Mouse (Mus musculus) midbrain, embryonic 13.5 days (tissue): ENCODE results near the gene Rasgrp2. TPM values are rescaled to one million over a fixed set of nuclear protein-coding genes. Genes with fewer than 3 reads are reported as not detected.

Experiments
- ATAC-seq: fragments of 200-750 bp; cut with Nextera tagmentation; 2 replicates; pipeline ENCODE4 v1.8.0; 2017; ENCODE audit warnings: mild to moderate bottlenecking, moderate TSS enrichment, moderate library complexity
- H3K27ac ChIP-seq: fragments of 300-500 bp; sonication (generic); 2 replicates; pipeline ENCODE4 v1.5.1; 2015; ENCODE audit warnings: inconsistent platforms, mild to moderate bottlenecking, moderate library complexity
- H3K27me3 ChIP-seq: fragments of 300-500 bp; sonication (generic); 2 replicates; pipeline ENCODE4 v1.6.1; 2015; ENCODE audit warnings: mild to moderate bottlenecking, inconsistent platforms
- H3K36me3 ChIP-seq: fragments of 300-500 bp; sonication (generic); 2 replicates; pipeline ENCODE4 v1.6.1; 2015; ENCODE audit warnings: mild to moderate bottlenecking, inconsistent platforms
- H3K4me1 ChIP-seq: fragments of 300-500 bp; sonication (generic); replicated peaks from 2 replicates; pipeline ENCODE4 v1.6.1; 2015; ENCODE audit warnings: inconsistent platforms
- H3K4me2 ChIP-seq: fragments of 300-500 bp; sonication (generic); replicated peaks from 2 replicates; pipeline ENCODE4 v1.6.1; 2015; ENCODE audit warnings: moderate library complexity, mild to moderate bottlenecking, inconsistent platforms
- H3K4me3 ChIP-seq: fragments of 300-500 bp; sonication (generic); replicated peaks from 2 replicates; pipeline ENCODE4 v1.5.1; 2015; ENCODE audit warnings: mild to moderate bottlenecking, inconsistent platforms
- H3K9ac ChIP-seq: fragments of 300-500 bp; sonication (generic); replicated peaks from 2 replicates; pipeline ENCODE4 v1.6.1; 2015; ENCODE audit warnings: mild to moderate bottlenecking, inconsistent platforms
- H3K9me3 ChIP-seq: fragments of 300-500 bp; sonication (generic); 2 replicates; pipeline ENCODE4 v1.6.1; 2016; ENCODE audit warnings: mild to moderate bottlenecking, inconsistent platforms
- WGBS: fragments of 180-500 bp; shearing (Covaris S2); methylation state at CpG from one replicate; pipeline ENCODE4 v1.1.7; 2015; 5-methylcytosine and 5-hydroxymethylcytosine counted together
- polyA plus RNA-seq: library from polyadenylated mRNA; unstranded; fragments of >200 nt; fragmentation: Nextera tagmentation; extraction: Ambion mirVana; gene quantifications from 2 replicates; pipeline ENCODE4 v1.2.1, GENCODE M21; 2015

The Rasgrp2 gene
- polyA plus RNA-seq, 1 experiment from 2014 or later, result 28.5 TPM

- H3K9ac ChIP-seq, result peak overlapping the region; percentile 77
- H3K27ac ChIP-seq, result peak overlapping the region; percentile 53; the same call in 1 of the 2 replicates
- H3K36me3 ChIP-seq, result no peaks in the 10 kb centered on the region
- H3K9me3 ChIP-seq, result no peaks in the 10 kb centered on the region
- H3K27me3 ChIP-seq, result peaks cover 40% of the 10 kb centered on the region
- peaks cover 44% of the 10 kb centered on the region for H3K4me1 ChIP-seq
- 1% methylated on average over 39 of the region's 39 CpGs for WGBS
- H3K4me3 ChIP-seq, result peak overlapping the region; percentile 60
- H3K4me2 ChIP-seq, result peak overlapping the region; percentile 97
- peak; percentile 61 for ATAC-seq
Measured at GRCm38 (mm10) chr19:6398447-6399284, 474 bp upstream of the Rasgrp2 start.

- Histone ChIP-seq H3K4me3 (peak overlapping the region; percentile 60), H3K27ac (no peak overlapping the region), H3K9me3 (no peaks in the 10 kb centered on the region), H3K9ac (peak overlapping the region; percentile 77), H3K36me3 (no peaks in the 10 kb centered on the region), H3K27me3 (peaks cover 40% of the 10 kb centered on the region), H3K4me2 (peak overlapping the region; percentile 97), H3K4me1 (peaks cover 48% of the 10 kb centered on the region)
- ATAC-seq, result no peak; the same call in 1 of the 2 replicates
- WGBS, result 3% methylated on average over 29 of the region's 29 CpGs
Measured at GRCm38 (mm10) chr19:6400096-6401086, 1.3 kb downstream of the Rasgrp2 start.

- H3K4me3 ChIP-seq, result peak overlapping the region; percentile 60
- 0 out of 2 replicates have a peak, but pooled peaks have one; percentile 9 for ATAC-seq
- H3K36me3 ChIP-seq, result no peaks in the 10 kb centered on the region
- peaks cover 48% of the 10 kb centered on the region for H3K4me1 ChIP-seq
- peaks cover 40% of the 10 kb centered on the region for H3K27me3 ChIP-seq
- under 1% methylated on average over 32 of the region's 32 CpGs for WGBS
- peak overlapping the region; percentile 97 for H3K4me2 ChIP-seq
- H3K9ac ChIP-seq, result 0 out of 2 replicates have a peak overlapping the region, but pooled peaks have one; percentile 20
- H3K27ac ChIP-seq, result no peak overlapping the region
- H3K9me3 ChIP-seq, result no peaks in the 10 kb centered on the region
Measured at GRCm38 (mm10) chr19:6401131-6401815, 2.1 kb downstream of the Rasgrp2 start.

GRCm38 (mm10) chr19:6401951-6402350 is 2.8 kb downstream of the Rasgrp2 start:
- H3K4me2 ChIP-seq, result peak overlapping the region; percentile 97
- H3K27me3 ChIP-seq, result peaks cover 40% of the 10 kb centered on the region
- H3K4me1 ChIP-seq, result peaks cover 48% of the 10 kb centered on the region
- H3K9ac ChIP-seq, result 0 out of 2 replicates have a peak overlapping the region, but pooled peaks have one; percentile 20
- no peaks in the 10 kb centered on the region for H3K36me3 ChIP-seq
- 15% methylated on average over 9 of the region's 9 CpGs for WGBS
- no peak for ATAC-seq
- H3K9me3 ChIP-seq, result no peaks in the 10 kb centered on the region
- H3K27ac ChIP-seq, result no peak overlapping the region
- peak overlapping the region; percentile 60 for H3K4me3 ChIP-seq

- no peak for ATAC-seq
- Histone ChIP-seq H3K4me1 (peaks cover 40% of the 10 kb centered on the region), H3K27me3 (peaks cover 38% of the 10 kb centered on the region), H3K9ac (no peak overlapping the region), H3K27ac (no peak overlapping the region), H3K9me3 (no peaks in the 10 kb centered on the region), H3K36me3 (no peaks in the 10 kb centered on the region), H3K4me3 (no peak overlapping the region), H3K4me2 (no peak overlapping the region)
- 78% methylated on average over 10 of the region's 10 CpGs for whole genome bisulfite sequencing
Measured at GRCm38 (mm10) chr19:6403869-6404268, 4.7 kb downstream of the Rasgrp2 start.

GRCm38 (mm10) chr19:6405433-6405832 is 6.3 kb downstream of the Rasgrp2 start:
- 61% methylated on average over 10 of the region's 10 CpGs for WGBS
- Histone ChIP-seq H3K4me2 (no peak overlapping the region), H3K36me3 (no peaks in the 10 kb centered on the region), H3K9ac (no peak overlapping the region), H3K9me3 (no peaks in the 10 kb centered on the region), H3K27ac (no peak overlapping the region), H3K4me3 (no peak overlapping the region), H3K4me1 (peaks cover 25% of the 10 kb centered on the region), H3K27me3 (peaks cover 33% of the 10 kb centered on the region)
- no peak for ATAC-seq

GRCm38 (mm10) chr19:6407109-6407508 is 8.0 kb downstream of the Rasgrp2 start:
- Histone ChIP-seq H3K9ac (no peak overlapping the region), H3K4me2 (no peak overlapping the region), H3K36me3 (no peaks in the 10 kb centered on the region), H3K4me3 (no peak overlapping the region), H3K9me3 (no peaks in the 10 kb centered on the region), H3K27me3 (peaks cover 16% of the 10 kb centered on the region), H3K4me1 (peaks cover 8% of the 10 kb centered on the region), H3K27ac (no peak overlapping the region)
- 78% methylated on average over 8 of the region's 8 CpGs for WGBS
- no peak for ATAC-seq

GRCm38 (mm10) chr19:6407816-6408510 is 8.8 kb downstream of the Rasgrp2 start:
- Histone ChIP-seq H3K9ac (no peak overlapping the region), H3K4me1 (peaks cover 11% of the 10 kb centered on the region), H3K27ac (no peak overlapping the region), H3K4me3 (no peak overlapping the region), H3K9me3 (no peaks in the 10 kb centered on the region), H3K27me3 (peaks cover 8% of the 10 kb centered on the region; the same call in 1 of the 2 replicates), H3K36me3 (no peaks in the 10 kb centered on the region), H3K4me2 (no peak overlapping the region)
- 49% methylated on average over 16 of the region's 16 CpGs for WGBS
- ATAC-seq, result no peak

GRCm38 (mm10) chr19:6408749-6409148 is 9.6 kb downstream of the Rasgrp2 start:
- Histone ChIP-seq H3K9me3 (no peaks in the 10 kb centered on the region), H3K9ac (no peak overlapping the region), H3K36me3 (no peaks in the 10 kb centered on the region), H3K27me3 (no peaks in the 10 kb centered on the region), H3K4me1 (peaks cover 5% of the 10 kb centered on the region), H3K4me2 (no peak overlapping the region), H3K27ac (no peak overlapping the region), H3K4me3 (no peak overlapping the region)
- 81% methylated on average over 8 of the region's 8 CpGs for WGBS
- ATAC-seq, result no peak

GRCm38 (mm10) chr19:6409176-6409575 is 10.0 kb downstream of the Rasgrp2 start:
- no peaks in the 10 kb centered on the region for H3K27me3 ChIP-seq
- no peaks in the 10 kb centered on the region for H3K36me3 ChIP-seq
- no peak overlapping the region for H3K4me2 ChIP-seq
- H3K4me3 ChIP-seq, result no peak overlapping the region
- 77% methylated on average over 5 of the region's 5 CpGs for WGBS
- H3K9ac ChIP-seq, result no peak overlapping the region
- H3K4me1 ChIP-seq, result peaks cover 3% of the 10 kb centered on the region; the same call in 1 of the 2 replicates
- ATAC-seq, result no peak
- H3K27ac ChIP-seq, result no peak overlapping the region
- no peaks in the 10 kb centered on the region for H3K9me3 ChIP-seq

GRCm38 (mm10) chr19:6409936-6410335 is 10.8 kb downstream of the Rasgrp2 start:
- Histone ChIP-seq H3K4me2 (no peak overlapping the region), H3K36me3 (no peaks in the 10 kb centered on the region), H3K9me3 (no peaks in the 10 kb centered on the region), H3K4me1 (peaks cover 9% of the 10 kb centered on the region), H3K9ac (no peak overlapping the region), H3K27me3 (no peaks in the 10 kb centered on the region), H3K27ac (no peak overlapping the region), H3K4me3 (no peak overlapping the region)
- no peak for ATAC-seq
- WGBS, result 82% methylated on average over 5 of the region's 5 CpGs
